Mouse (Mus musculus): Measurements from ENCODE around the gene Sorcs2. TPM values are rescaled to one million over a fixed set of nuclear protein-coding genes. Genes with fewer than 3 reads are reported as not detected.

The Sorcs2 gene
- total and polyA plus RNA-seq, 2 experiments = 0.09 to 0.12 TPM

GRCm38 (mm10) chr5:36361749-36362148 is 36.2 kb downstream of the Sorcs2 start:
- 69% methylated on average over 7 of the region's 7 CpGs for WGBS
- no peaks in the 10 kb centered on the region for H3K4me1 ChIP-seq (ENCODE audit: control insufficient read depth, insufficient read depth, low read length)

GRCm38 (mm10) chr5:36360343-36360742 is 37.6 kb downstream of the Sorcs2 start:
- 90% methylated on average over 7 of the region's 7 CpGs for WGBS
- no peak for DNase-seq (ENCODE audit: extremely low read depth, low read depth, low spot score)

More at GRCm38 (mm10) chr5:36361749-36362148, 36.2 kb downstream of the Sorcs2 start:
- H3K79me2 ChIP-seq (ENCODE audit: control insufficient read depth, insufficient read depth, low read length) = no peaks in the 10 kb centered on the region
- TF ChIP-seq POLR2A (IDR thresholded peaks at IDR 0.05; ENCODE audit: extremely low read depth, insufficient read depth, low read length) = no peak
- TF ChIP-seq CTCF (IDR thresholded peaks at IDR 0.05; ENCODE audit: low read depth, low read length) = no peak
- H3K36me3 ChIP-seq (ENCODE audit: control insufficient read depth, insufficient read depth, low read length) = no peaks in the 10 kb centered on the region
- H3K4me3 ChIP-seq (ENCODE audit: insufficient read depth, low read depth, low read length) = no peak overlapping the region
- DNase-seq (ENCODE audit: extremely low read depth, low read depth, low spot score) = no peak
- H3K27ac ChIP-seq (replicated peaks; ENCODE audit: insufficient read depth, low read depth, low read length) = no peak overlapping the region
- H3K9ac ChIP-seq (ENCODE audit: low read depth, low read length) = no peak overlapping the region
- H3K27me3 ChIP-seq (ENCODE audit: control insufficient read depth, insufficient read depth, low read length) = no peaks in the 10 kb centered on the region

GRCm38 (mm10) chr5:36359535-36360243 is 38.2 kb downstream of the Sorcs2 start:
- DNase-seq (ENCODE audit: extremely low read depth, low read depth, low spot score) = no peak
- Histone ChIP-seq H3K27me3 (ENCODE audit: control insufficient read depth, insufficient read depth, low read length) (no peaks in the 10 kb centered on the region), H3K27ac (replicated peaks; ENCODE audit: insufficient read depth, low read depth, low read length) (no peak overlapping the region), H3K79me2 (ENCODE audit: control insufficient read depth, insufficient read depth, low read length) (no peaks in the 10 kb centered on the region), H3K4me3 (ENCODE audit: insufficient read depth, low read depth, low read length) (no peak overlapping the region), H3K36me3 (ENCODE audit: control insufficient read depth, insufficient read depth, low read length) (no peaks in the 10 kb centered on the region), H3K4me1 (ENCODE audit: control insufficient read depth, insufficient read depth, low read length) (no peaks in the 10 kb centered on the region), H3K9ac (ENCODE audit: low read depth, low read length) (no peak overlapping the region)
- 92% methylated on average over 5 of the region's 5 CpGs for WGBS
- TF ChIP-seq POLR2A (IDR thresholded peaks at IDR 0.05; ENCODE audit: extremely low read depth, insufficient read depth, low read length) = no peak
- TF ChIP-seq CTCF (IDR thresholded peaks at IDR 0.05; ENCODE audit: low read depth, low read length) = no peak

More at GRCm38 (mm10) chr5:36360343-36360742, 37.6 kb downstream of the Sorcs2 start:
- Histone ChIP-seq H3K36me3 (ENCODE audit: control insufficient read depth, insufficient read depth, low read length) (no peaks in the 10 kb centered on the region), H3K4me3 (ENCODE audit: insufficient read depth, low read depth, low read length) (no peak overlapping the region), H3K27me3 (ENCODE audit: control insufficient read depth, insufficient read depth, low read length) (no peaks in the 10 kb centered on the region), H3K27ac (replicated peaks; ENCODE audit: insufficient read depth, low read depth, low read length) (no peak overlapping the region), H3K9ac (ENCODE audit: low read depth, low read length) (no peak overlapping the region), H3K4me1 (ENCODE audit: control insufficient read depth, insufficient read depth, low read length) (no peaks in the 10 kb centered on the region), H3K79me2 (ENCODE audit: control insufficient read depth, insufficient read depth, low read length) (no peaks in the 10 kb centered on the region)
- TF ChIP-seq CTCF (IDR thresholded peaks at IDR 0.05; ENCODE audit: low read depth, low read length) = no peak
- no peak for TF ChIP-seq POLR2A (IDR thresholded peaks at IDR 0.05; ENCODE audit: extremely low read depth, insufficient read depth, low read length)

GRCm38 (mm10) chr5:36358161-36358560 is 39.8 kb downstream of the Sorcs2 start:
- no peak for DNase-seq (ENCODE audit: extremely low read depth, low read depth, low spot score)
- no peak overlapping the region for H3K4me3 ChIP-seq (ENCODE audit: insufficient read depth, low read depth, low read length)
- H3K27ac ChIP-seq (replicated peaks; ENCODE audit: insufficient read depth, low read depth, low read length) = no peak overlapping the region
- TF ChIP-seq CTCF (IDR thresholded peaks at IDR 0.05; ENCODE audit: low read depth, low read length) (no peak), POLR2A (IDR thresholded peaks at IDR 0.05; ENCODE audit: extremely low read depth, insufficient read depth, low read length) (no peak)
- no peaks in the 10 kb centered on the region for H3K27me3 ChIP-seq (ENCODE audit: control insufficient read depth, insufficient read depth, low read length)
- no peak overlapping the region for H3K9ac ChIP-seq (ENCODE audit: low read depth, low read length)
- H3K79me2 ChIP-seq (ENCODE audit: control insufficient read depth, insufficient read depth, low read length) = no peaks in the 10 kb centered on the region
- no peaks in the 10 kb centered on the region for H3K36me3 ChIP-seq (ENCODE audit: control insufficient read depth, insufficient read depth, low read length)
- H3K4me1 ChIP-seq (ENCODE audit: control insufficient read depth, insufficient read depth, low read length) = no peaks in the 10 kb centered on the region
- 72% methylated on average over 4 of the region's 4 CpGs for WGBS

- no peak for TF ChIP-seq POLR2A (IDR thresholded peaks at IDR 0.05; ENCODE audit: extremely low read depth, insufficient read depth, low read length)
- TF ChIP-seq CTCF (IDR thresholded peaks at IDR 0.05; ENCODE audit: low read depth, low read length) = no peak
- Histone ChIP-seq H3K4me3 (ENCODE audit: insufficient read depth, low read depth, low read length) (no peak overlapping the region), H3K9ac (ENCODE audit: low read depth, low read length) (no peak overlapping the region), H3K79me2 (ENCODE audit: control insufficient read depth, insufficient read depth, low read length) (no peaks in the 10 kb centered on the region), H3K27ac (replicated peaks; ENCODE audit: insufficient read depth, low read depth, low read length) (no peak overlapping the region), H3K4me1 (ENCODE audit: control insufficient read depth, insufficient read depth, low read length) (no peaks in the 10 kb centered on the region), H3K27me3 (ENCODE audit: control insufficient read depth, insufficient read depth, low read length) (no peaks in the 10 kb centered on the region), H3K36me3 (ENCODE audit: control insufficient read depth, insufficient read depth, low read length) (no peaks in the 10 kb centered on the region)
- no peak for DNase-seq (ENCODE audit: extremely low read depth, low read depth, low spot score)
- WGBS = 86% methylated on average over 4 of the region's 4 CpGs
Measured at GRCm38 (mm10) chr5:36356659-36357058, 41.3 kb downstream of the Sorcs2 start.

- Histone ChIP-seq H3K36me3 (ENCODE audit: control insufficient read depth, insufficient read depth, low read length) (no peaks in the 10 kb centered on the region), H3K9ac (ENCODE audit: low read depth, low read length) (no peak overlapping the region), H3K27ac (replicated peaks; ENCODE audit: insufficient read depth, low read depth, low read length) (no peak overlapping the region), H3K79me2 (ENCODE audit: control insufficient read depth, insufficient read depth, low read length) (no peaks in the 10 kb centered on the region), H3K4me3 (ENCODE audit: insufficient read depth, low read depth, low read length) (no peak overlapping the region), H3K4me1 (ENCODE audit: control insufficient read depth, insufficient read depth, low read length) (no peaks in the 10 kb centered on the region), H3K27me3 (ENCODE audit: control insufficient read depth, insufficient read depth, low read length) (no peaks in the 10 kb centered on the region)
- 85% methylated on average over 3 of the region's 3 CpGs for WGBS
- TF ChIP-seq CTCF (IDR thresholded peaks at IDR 0.05; ENCODE audit: low read depth, low read length) (no peak), POLR2A (IDR thresholded peaks at IDR 0.05; ENCODE audit: extremely low read depth, insufficient read depth, low read length) (no peak)
- no peak for DNase-seq (ENCODE audit: extremely low read depth, low read depth, low spot score)
Measured at GRCm38 (mm10) chr5:36355683-36356082, 42.3 kb downstream of the Sorcs2 start.

Measured in liver, adult 2 months (tissue).